Mouse (Mus musculus) cerebellum, adult 2 months (tissue): ENCODE results near the gene Clk2.

ENCODE experiments used
- CTCF ChIP-seq: fragments of 200-500 bp; IDR thresholded peaks from 2 replicates; pipeline ENCODE4 v1.5.1; 2011; ENCODE audit warnings: low read depth, mild to moderate bottlenecking, control low read depth, low read length, moderate library complexity, borderline replicate concordance; ENCODE audit not compliant: insufficient read depth
- POLR2A ChIP-seq: fragments of 200-500 bp; IDR thresholded peaks from 2 replicates; pipeline ENCODE4 v1.6.1; 2011; ENCODE audit warnings: low read length, control low read depth, borderline replicate concordance; ENCODE audit not compliant: insufficient read depth

DNA sequence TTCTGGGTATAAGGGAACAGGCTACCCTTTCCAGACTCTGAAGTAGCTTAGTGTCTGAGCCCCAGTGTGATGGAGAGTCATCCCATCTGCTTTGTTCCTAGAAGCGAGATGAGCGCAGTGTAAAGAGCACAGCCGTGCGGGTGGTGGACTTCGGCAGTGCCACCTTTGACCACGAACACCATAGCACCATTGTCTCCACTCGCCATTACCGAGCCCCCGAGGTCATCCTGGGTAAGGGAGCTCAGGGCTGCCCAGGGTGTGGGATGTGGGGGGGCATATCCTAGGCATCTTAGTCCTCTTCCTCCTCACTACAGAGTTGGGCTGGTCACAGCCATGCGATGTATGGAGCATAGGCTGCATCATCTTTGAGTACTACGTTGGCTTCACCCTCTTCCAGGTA lies 10.2 kb downstream of the Clk2 start:
- TF ChIP-seq POLR2A (no peak), CTCF (no peak)
